ENCODE assay signal across 8 mouse cellular contexts in genomic region chr3:145703411-145703924, GRCm38 (mm10). TPM values are rescaled to one million over a fixed set of nuclear protein-coding genes. Genes with fewer than 3 reads are reported as not detected.
DNase-seq lines count a peak whose midpoint lies in the region; ATAC-seq and TF ChIP-seq lines count a peak whose summit lies in the region.

No protein-coding gene starts in this region.

- H3K27ac ChIP-seq in gastrocnemius, adult 2 months = peak overlapping the region; percentile 41
- H3K27ac ChIP-seq in hindbrain, embryonic 10.5 days = peak overlapping the region; percentile 84
- H3K27ac ChIP-seq in limb, embryonic 13.5 days = peak overlapping the region; percentile 74

- intact Hi-C loops in gastrocnemius, adult 2 months (cut with DNase I) = no loop called here

- no peak overlapping the region for H3K9ac ChIP-seq in limb, embryonic 13.5 days

- peaks cover 21% of the 10 kb centered on the region for H3K4me1 ChIP-seq in hindbrain, embryonic 10.5 days (replicated peaks)
- H3K4me1 ChIP-seq in limb, embryonic 13.5 days = peaks cover 33% of the 10 kb centered on the region

- H3K4me3 ChIP-seq in gastrocnemius, adult 2 months = no peak overlapping the region
- H3K4me3 ChIP-seq in hindbrain, embryonic 10.5 days = 0 out of 2 replicates have a peak overlapping the region, but pooled peaks have one; percentile 11
- no peak overlapping the region for H3K4me3 ChIP-seq in limb, embryonic 13.5 days

- 7% methylated on average over 11 of the region's 11 CpGs for WGBS in hindbrain, embryonic 10.5 days
- 12% methylated on average over 11 of the region's 11 CpGs for WGBS in limb, embryonic 13.5 days

- peak overlapping the region; percentile 42 for H3K4me2 ChIP-seq in limb, embryonic 13.5 days (replicated peaks)

- no peaks in the 10 kb centered on the region for H3K27me3 ChIP-seq in hindbrain, embryonic 10.5 days (ENCODE audit: insufficient read depth, poor library complexity, severe bottlenecking)
- no peaks in the 10 kb centered on the region for H3K27me3 ChIP-seq in limb, embryonic 13.5 days

- no peaks in the 10 kb centered on the region for H3K9me3 ChIP-seq in hindbrain, embryonic 10.5 days
- no peaks in the 10 kb centered on the region for H3K9me3 ChIP-seq in limb, embryonic 13.5 days

- no peak for TF ChIP-seq CTCF in gastrocnemius, adult 2 months (IDR thresholded peaks at IDR 0.05)

- no peak for DNase-seq in gastrocnemius, adult 2 months
- DNase-seq in gastrocnemius, adult 8-10 months (ENCODE audit: low spot score in 2 of 2) = no peak
- DNase-seq in ZHBTc4 (ENCODE audit: low read depth, low spot score) = peak; percentile 70
- peak; percentile 60 for DNase-seq in hindbrain, embryonic 10.5 days (ENCODE audit: low spot score)
- DNase-seq in urinary bladder, postnatal 25 days (ENCODE audit: low spot score) = no peak
- DNase-seq in layer of hippocampus, adult 8-10 months (ENCODE audit: low spot score in 2 of 2) = no peak
- DNase-seq in frontal cortex, postnatal 14 days (ENCODE audit: low spot score in 2 of 2) = no peak

- ATAC-seq in limb, embryonic 13.5 days (ENCODE audit: low FRiP score, low read depth) = peak; percentile 83

- no peaks in the 10 kb centered on the region for H3K36me3 ChIP-seq in hindbrain, embryonic 10.5 days
- no peaks in the 10 kb centered on the region for H3K36me3 ChIP-seq in limb, embryonic 13.5 days

RNA-seq across cellular contexts. Expression of gene Ccn1, which starts 53.7 kb away (rescaled TPM):
- 10 to 100 TPM; 20.8 to 52.2 TPM for total RNA-seq in gastrocnemius, adult 2 months (2021)
- total RNA-seq in gastrocnemius, adult 8-10 months (2022) = 10 to 100 TPM; 23.0 to 53.4 (median 30.3) TPM
- 42.9 and 43.4 TPM in 2 replicates for polyA plus RNA-seq in hindbrain, embryonic 10.5 days (2016; fragmentation: Nextera tagmentation; extraction: Ambion mirVana)
- polyA plus RNA-seq in limb, embryonic 13.5 days (2015; fragmentation: Nextera tagmentation; extraction: Ambion mirVana) = 102 and 104 TPM in 2 replicates
- total RNA-seq in layer of hippocampus, adult 8-10 months (2022) = 10 to 100 TPM in 1 of 4 experiments, 1 to 10 TPM in 3; 2.2 to 11.9 (median 5.3) TPM

RNA-seq across cellular contexts. Expression of gene Ddah1, which starts 55.0 kb away (rescaled TPM):
- total RNA-seq in gastrocnemius, adult 2 months (2021) = 1 to 10 TPM; 2.2 to 4.4 TPM
- 1 to 10 TPM; 1.7 to 3.0 (median 2.2) TPM for total RNA-seq in gastrocnemius, adult 8-10 months (2022)
- polyA plus RNA-seq in hindbrain, embryonic 10.5 days (2016; fragmentation: Nextera tagmentation; extraction: Ambion mirVana) = 22.3 and 24.7 TPM in 2 replicates
- 49.7 and 55.7 TPM in 2 replicates for polyA plus RNA-seq in limb, embryonic 13.5 days (2015; fragmentation: Nextera tagmentation; extraction: Ambion mirVana)
- total RNA-seq in layer of hippocampus, adult 8-10 months (2022) = 10 to 100 TPM; 55.4 to 64.4 (median 60.5) TPM

Comparison
In these comparisons a context has a peak if more than half of its experiments do, and no peak if none do; other contexts are left out.
1. DNase-seq: peak in ZHBTc4 (single experiment) and hindbrain, embryonic 10.5 days (single experiment); none in gastrocnemius, adult 2 months (single experiment), gastrocnemius, adult 8-10 months (0 of 2), urinary bladder, postnatal 25 days (single experiment), layer of hippocampus, adult 8-10 months (0 of 2) and frontal cortex, postnatal 14 days (0 of 2).
2. RNA of gene Ddah1, which starts 55.0 kb away (total RNA-seq): 55.4 to 64.4 TPM in layer of hippocampus, adult 8-10 months; 2.2 to 4.4 TPM in gastrocnemius, adult 2 months and 1.7 to 3.0 TPM in gastrocnemius, adult 8-10 months; every median in the first group is over 10 times any median in the second.
3. Peak in every context shown above with its lines, with median percentiles within 50 percentile points of each other: H3K27ac ChIP-seq.